Mouse (Mus musculus) kidney, embryonic 15.5 days (tissue): Measurements from ENCODE around the gene Dpt. TPM values are rescaled to one million over a fixed set of nuclear protein-coding genes. Genes with fewer than 3 reads are reported as not detected.

Experiments
- ATAC-seq: fragments of 200-750 bp; cut with Nextera tagmentation; replicated peaks from 2 replicates; pipeline ENCODE4 v1.8.0; 2017; ENCODE audit warnings: moderate TSS enrichment; ENCODE audit not compliant: low FRiP score
- H3K27ac ChIP-seq: fragments of 300-500 bp; sonication (generic); 2 replicates; pipeline ENCODE4 v1.5.1; 2015; ENCODE audit warnings: mild to moderate bottlenecking, inconsistent platforms
- H3K27me3 ChIP-seq: fragments of 300-500 bp; sonication (generic); 2 replicates; pipeline ENCODE4 v1.6.1; 2015; ENCODE audit warnings: inconsistent platforms
- H3K36me3 ChIP-seq: fragments of 300-500 bp; sonication (generic); 2 replicates; pipeline ENCODE4 v1.6.1; 2015; ENCODE audit warnings: inconsistent platforms
- H3K4me1 ChIP-seq: fragments of 300-500 bp; sonication (generic); 2 replicates; pipeline ENCODE4 v1.6.1; 2015; ENCODE audit warnings: inconsistent platforms
- H3K4me2 ChIP-seq: fragments of 300-500 bp; sonication (generic); 2 replicates; pipeline ENCODE4 v1.6.1; 2015; ENCODE audit warnings: moderate library complexity, mild to moderate bottlenecking, inconsistent platforms
- H3K4me3 ChIP-seq: fragments of 300-500 bp; sonication (generic); replicated peaks from 2 replicates; pipeline ENCODE4 v1.5.1; 2015; ENCODE audit warnings: mild to moderate bottlenecking, inconsistent platforms
- H3K9ac ChIP-seq: fragments of 300-500 bp; sonication (generic); 2 replicates; pipeline ENCODE4 v1.6.1; 2015; ENCODE audit warnings: mild to moderate bottlenecking, inconsistent platforms
- H3K9me3 ChIP-seq: fragments of 300-500 bp; sonication (generic); replicated peaks from 2 replicates; pipeline ENCODE4 v1.6.1; 2016; ENCODE audit warnings: inconsistent platforms
- WGBS: fragments of 180-500 bp; shearing (Covaris S2); methylation state at CpG from one replicate; pipeline ENCODE4 v1.1.7; 2015; ENCODE audit warnings: mixed read lengths; 5-methylcytosine and 5-hydroxymethylcytosine counted together
- polyA plus RNA-seq: library from polyadenylated mRNA; unstranded; fragments of >200 nt; fragmentation: Nextera tagmentation; extraction: Ambion mirVana; gene quantifications from 2 replicates; pipeline ENCODE4 v1.2.1, GENCODE M21; 2015

The Dpt gene
- polyA plus RNA-seq, 1 experiment from 2014 or later, result 6.0 TPM

DNA sequence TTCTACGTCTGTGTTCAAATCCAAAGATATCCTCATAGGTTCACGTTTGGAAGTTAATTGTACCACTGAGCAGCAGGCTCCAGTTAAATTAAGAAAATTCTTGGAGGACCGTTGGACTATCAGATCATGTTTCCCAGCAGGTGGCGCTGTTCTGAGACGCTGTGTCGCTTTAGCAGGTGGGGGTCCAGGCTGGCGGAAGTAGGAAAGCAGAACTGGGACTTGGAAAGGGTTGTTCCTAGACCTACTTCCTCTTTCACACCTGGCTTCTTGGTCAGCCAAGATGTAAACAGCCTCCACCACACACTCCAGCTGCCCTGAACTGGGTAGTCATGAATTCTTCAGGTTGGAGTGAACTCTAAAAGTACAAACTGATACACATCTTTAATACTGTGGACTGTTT lies 74.2 kb downstream of the Dpt start:
- no peak overlapping the region for H3K27ac ChIP-seq
- no peak for ATAC-seq
- 71% methylated on average over 7 of the region's 7 CpGs for WGBS

More for the DNA sequence above, 74.2 kb downstream of the Dpt start:
- Histone ChIP-seq H3K4me3 (no peak overlapping the region), H3K36me3 (no peaks in the 10 kb centered on the region), H3K4me1 (no peaks in the 10 kb centered on the region), H3K27me3 (no peaks in the 10 kb centered on the region), H3K9ac (no peak overlapping the region), H3K4me2 (no peak overlapping the region), H3K9me3 (no peaks in the 10 kb centered on the region)

Other genes starting within 250 kb of the Dpt start
- not detected in 2 replicates for gene Xcl1, start 138.9 kb downstream of the Dpt start, polyA plus RNA-seq